Mouse (Mus musculus): ENCODE data around the gene Apoa5. TPM values are rescaled to one million over a fixed set of nuclear protein-coding genes. Genes with fewer than 3 reads are reported as not detected.
"Not testable (repeated sequence)": the region's sequence is repeated elsewhere in the genome, so short reads cannot be mapped to it uniquely, and the experiment has no call there.

Gene Apoa5
- polyA plus RNA-seq, 1 experiment from 2014 or later, result not detected

DNA sequence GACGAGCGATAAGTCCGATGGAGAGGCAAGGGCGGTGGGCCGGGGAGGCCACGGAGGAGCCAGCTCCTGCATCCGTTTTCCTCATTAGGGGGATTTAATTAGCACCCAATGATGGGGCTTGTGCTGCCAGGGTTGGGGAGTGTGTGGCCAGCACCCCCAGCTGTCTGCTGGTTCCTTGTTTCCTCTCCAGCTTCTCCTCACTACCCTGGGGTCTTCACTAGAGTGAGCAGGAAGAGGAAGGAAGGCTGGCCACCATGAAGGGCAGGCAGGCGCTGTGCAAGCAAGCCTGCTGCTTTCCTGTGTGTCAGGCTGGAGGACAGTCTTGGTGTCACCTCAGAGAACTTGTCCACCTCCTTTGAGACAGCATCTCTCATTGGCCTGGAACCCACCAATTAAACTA, 48.5 kb downstream of the Apoa5 start:
- WGBS, result 56% methylated on average over 8 of the region's 8 CpGs
- no peaks in the 10 kb centered on the region for H3K9me3 ChIP-seq
- no peaks in the 10 kb centered on the region for H3K36me3 ChIP-seq
- H3K27ac ChIP-seq, result no peak overlapping the region
- H3K4me1 ChIP-seq, result no peaks in the 10 kb centered on the region
- no peak overlapping the region for H3K4me3 ChIP-seq
- ATAC-seq (ENCODE audit: borderline replicate concordance, extremely low read depth, low FRiP score, low TSS enrichment), result no peak
- H3K4me2 ChIP-seq, result no peak overlapping the region
- no peaks in the 10 kb centered on the region for H3K27me3 ChIP-seq
- no peak overlapping the region for H3K9ac ChIP-seq

DNA sequence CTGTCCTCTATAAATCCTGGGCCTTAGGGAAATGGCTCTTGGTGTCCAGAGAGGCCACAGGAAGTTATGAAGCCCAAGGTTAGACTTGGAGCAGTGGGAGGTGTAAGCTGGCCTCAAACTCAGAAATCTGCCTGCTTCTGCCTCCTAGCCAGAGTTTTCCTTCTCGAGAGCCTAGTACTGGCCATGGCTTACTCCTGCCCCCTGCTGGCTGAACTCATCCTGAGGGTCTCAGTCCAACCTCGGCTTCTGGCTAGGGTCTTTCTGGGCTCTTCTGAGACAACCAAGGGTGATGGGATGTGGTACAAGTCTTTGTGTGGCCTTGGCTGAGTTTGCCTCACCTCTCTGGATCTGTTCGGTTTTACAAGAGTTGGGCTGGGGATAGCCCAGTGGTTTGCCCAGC, 49.5 kb downstream of the Apoa5 start:
- Histone ChIP-seq H3K36me3 (no peaks in the 10 kb centered on the region), H3K4me3 (no peak overlapping the region), H3K27ac (no peak overlapping the region), H3K9ac (no peak overlapping the region), H3K4me1 (no peaks in the 10 kb centered on the region), H3K27me3 (no peaks in the 10 kb centered on the region), H3K4me2 (no peak overlapping the region), H3K9me3 (no peaks in the 10 kb centered on the region)
- no peak for ATAC-seq (ENCODE audit: borderline replicate concordance, extremely low read depth, low FRiP score, low TSS enrichment)
- WGBS, result 86% methylated on average over 3 of the region's 3 CpGs

- 79% methylated on average over 6 of the region's 6 CpGs for WGBS
- not testable (repeated sequence) for H3K4me2 ChIP-seq; ATAC-seq (ENCODE audit: borderline replicate concordance, extremely low read depth, low FRiP score, low TSS enrichment)
These were observed 51.5 kb downstream of the Apoa5 start, which contains the start of gene 4931429L15Rik for GRCm38 (mm10) chr9:46319886-46320285. Gene 4931429L15Rik (minus strand): TSS chr9:46319986.

GRCm38 (mm10) chr9:46320461-46320860, 52.0 kb downstream of the Apoa5 start:
- Histone ChIP-seq H3K27ac (no peak overlapping the region), H3K4me1 (no peaks in the 10 kb centered on the region), H3K9me3 (no peaks in the 10 kb centered on the region), H3K36me3 (no peaks in the 10 kb centered on the region), H3K27me3 (no peaks in the 10 kb centered on the region), H3K9ac (no peak overlapping the region), H3K4me2 (no peak overlapping the region), H3K4me3 (no peak overlapping the region)
- WGBS, result 79% methylated on average over 2 of the region's 2 CpGs
- ATAC-seq (ENCODE audit: borderline replicate concordance, extremely low read depth, low FRiP score, low TSS enrichment), result no peak

More at GRCm38 (mm10) chr9:46319886-46320285, 51.5 kb downstream of the Apoa5 start, which contains the start of gene 4931429L15Rik:
- not testable (repeated sequence) for H3K4me3 ChIP-seq, H3K4me1 ChIP-seq, H3K9ac ChIP-seq, H3K36me3 ChIP-seq, H3K9me3 ChIP-seq, H3K27me3 ChIP-seq, H3K27ac ChIP-seq

Other genes with a start within 250 kb of the Apoa5 start
- 6.6 and 29.8 TPM in 2 replicates for gene Apoa1, start 40.1 kb upstream of the Apoa5 start, polyA plus RNA-seq (2015; fragmentation: Nextera tagmentation; extraction: Ambion mirVana)
- not detected in 2 replicates for gene Apoc3, start 33.0 kb upstream of the Apoa5 start, polyA plus RNA-seq (2015; fragmentation: Nextera tagmentation; extraction: Ambion mirVana)
- gene Apoa4, start 27.9 kb upstream of the Apoa5 start, polyA plus RNA-seq (2015; fragmentation: Nextera tagmentation; extraction: Ambion mirVana), result 0.31 TPM in 1 of 2 replicates, not detected in the other
- 51.0 and 53.8 TPM in 2 replicates for gene Zpr1, start 4.4 kb downstream of the Apoa5 start, polyA plus RNA-seq (2015; fragmentation: Nextera tagmentation; extraction: Ambion mirVana)
- 24.4 and 26.4 TPM in 2 replicates for gene Bud13, start 14.4 kb downstream of the Apoa5 start, polyA plus RNA-seq (2015; fragmentation: Nextera tagmentation; extraction: Ambion mirVana)
- gene 4931429L15Rik, start 51.4 kb downstream of the Apoa5 start, polyA plus RNA-seq (2015; fragmentation: Nextera tagmentation; extraction: Ambion mirVana), result not detected in 2 replicates

Measured in lung, embryonic 15.5 days (tissue).